Mouse (Mus musculus) neural tube, embryonic 13.5 days (tissue): ENCODE measurements at regions not wholly inside any gene's neighbourhood (a gene's known extent, or its start where the extent isn't known, plus 50 kb on each side); places are given as distances from the start of the nearest gene placed in this dataset.

ENCODE experiments used
- ATAC-seq: fragments of 200-750 bp; cut with Nextera tagmentation; 2 replicates; pipeline ENCODE4 v1.8.0; 2017; ENCODE audit warnings: low read depth, mild to moderate bottlenecking, moderate TSS enrichment, moderate library complexity
- H3K27ac ChIP-seq: fragments of 300-500 bp; sonication (generic); replicated peaks from 2 replicates; pipeline ENCODE4 v1.5.1; 2015; ENCODE audit warnings: moderate library complexity, mild to moderate bottlenecking, inconsistent platforms
- H3K27me3 ChIP-seq: fragments of 300-500 bp; sonication (generic); 2 replicates; pipeline ENCODE4 v1.6.1; 2015; ENCODE audit warnings: mild to moderate bottlenecking, inconsistent platforms
- H3K36me3 ChIP-seq: fragments of 300-500 bp; sonication (generic); 2 replicates; pipeline ENCODE4 v1.6.1; 2015; ENCODE audit warnings: mild to moderate bottlenecking, inconsistent platforms
- H3K4me1 ChIP-seq: fragments of 300-500 bp; sonication (generic); replicated peaks from 2 replicates; pipeline ENCODE4 v1.6.1; 2015; ENCODE audit warnings: inconsistent platforms
- H3K4me2 ChIP-seq: fragments of 300-500 bp; sonication (generic); 2 replicates; pipeline ENCODE4 v1.6.1; 2015; ENCODE audit warnings: inconsistent platforms, mild to moderate bottlenecking, moderate library complexity
- H3K4me3 ChIP-seq: fragments of 300-500 bp; sonication (generic); 2 replicates; pipeline ENCODE4 v1.5.1; 2015; ENCODE audit warnings: mild to moderate bottlenecking, inconsistent platforms
- H3K9ac ChIP-seq: fragments of 300-500 bp; sonication (generic); 2 replicates; pipeline ENCODE4 v1.6.1; 2015; ENCODE audit warnings: moderate library complexity, mild to moderate bottlenecking, inconsistent platforms
- H3K9me3 ChIP-seq: fragments of 300-500 bp; sonication (generic); 2 replicates; pipeline ENCODE4 v1.6.1; 2016; ENCODE audit warnings: inconsistent platforms
- WGBS: fragments of 180-500 bp; shearing (Covaris S2); methylation state at CpG from one replicate; pipeline ENCODE4 v1.1.7; 2015; 5-methylcytosine and 5-hydroxymethylcytosine counted together

DNA sequence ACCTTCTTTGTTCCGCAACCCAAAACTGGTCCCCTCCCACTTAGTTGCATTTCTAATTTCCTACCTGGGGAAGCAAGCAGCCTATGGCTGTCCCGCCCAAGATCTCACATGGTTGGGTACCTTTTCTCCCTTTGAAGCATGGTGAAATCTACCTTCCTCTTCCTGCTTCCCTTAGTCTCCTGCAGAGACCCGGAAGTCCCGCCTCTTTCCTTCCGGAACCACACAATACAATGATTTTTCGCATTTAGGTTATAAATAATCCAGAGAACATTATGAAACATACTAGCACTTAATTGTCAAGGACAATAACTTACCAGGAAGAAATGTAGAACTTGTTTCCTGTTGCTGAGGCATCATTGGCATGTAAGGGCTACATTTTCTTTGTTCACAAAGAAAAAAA lies 58.8 kb downstream of the 1700009N14Rik start:
- Histone ChIP-seq H3K4me2 (no peak overlapping the region), H3K4me3 (no peak overlapping the region), H3K27ac (no peak overlapping the region), H3K27me3 (no peaks in the 10 kb centered on the region), H3K36me3 (no peaks in the 10 kb centered on the region), H3K9me3 (no peaks in the 10 kb centered on the region), H3K4me1 (no peaks in the 10 kb centered on the region), H3K9ac (no peak overlapping the region)
- 93% methylated on average over 6 of the region's 6 CpGs for WGBS
- no peak for ATAC-seq

DNA sequence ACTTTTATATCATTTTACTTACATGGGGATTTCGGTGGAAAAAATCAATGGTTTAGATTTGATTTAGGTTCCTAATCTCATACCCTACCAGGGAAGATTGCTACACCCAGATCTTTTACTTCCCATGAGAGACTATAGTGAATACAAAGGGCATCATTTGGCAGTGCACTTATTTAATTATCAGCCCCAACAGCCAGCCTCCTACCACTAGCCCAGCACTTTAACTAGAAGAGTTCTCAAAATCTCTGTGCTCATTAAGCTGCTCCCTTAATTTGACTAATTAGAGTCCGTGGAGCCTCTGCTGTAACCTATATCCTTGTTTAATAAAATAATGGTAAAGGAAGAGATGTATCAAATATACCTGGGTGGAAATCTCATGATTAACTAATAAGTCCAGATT lies 77.4 kb downstream of the 1700009N14Rik start:
- 70% methylated on average over 2 of the region's 2 CpGs for WGBS
- Histone ChIP-seq H3K4me3 (no peak overlapping the region), H3K9me3 (no peaks in the 10 kb centered on the region)

DNA sequence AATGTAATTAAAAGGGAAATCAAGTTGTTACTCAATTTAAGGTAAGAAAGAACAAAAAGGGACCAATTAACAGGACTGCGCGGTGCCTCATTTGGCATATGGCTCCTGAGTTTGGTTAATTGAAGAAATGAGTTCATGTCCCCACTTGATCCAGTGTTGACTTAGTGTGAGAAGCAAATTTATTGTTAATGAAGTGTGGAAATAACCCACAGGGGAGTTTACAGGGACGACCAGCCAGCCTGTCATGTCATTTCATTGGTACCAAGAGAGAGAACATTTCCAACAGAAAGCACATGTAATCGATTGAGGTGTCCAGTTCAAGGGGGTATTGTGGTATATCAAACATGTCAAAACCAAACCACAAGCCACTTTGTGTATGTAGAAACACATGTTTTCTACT lies 78.6 kb downstream of the 1700009N14Rik start:
- Histone ChIP-seq H3K9ac (no peak overlapping the region), H3K4me3 (no peak overlapping the region), H3K36me3 (no peaks in the 10 kb centered on the region), H3K9me3 (no peaks in the 10 kb centered on the region), H3K4me1 (no peaks in the 10 kb centered on the region), H3K27ac (no peak overlapping the region), H3K27me3 (no peaks in the 10 kb centered on the region), H3K4me2 (no peak overlapping the region)
- ATAC-seq: no peak
- WGBS: 38% methylated on average over 4 of the region's 4 CpGs

More for the DNA sequence above, 77.4 kb downstream of the 1700009N14Rik start:
- H3K4me1 ChIP-seq: no peaks in the 10 kb centered on the region
- no peak overlapping the region for H3K9ac ChIP-seq
- no peak for ATAC-seq
- H3K4me2 ChIP-seq: no peak overlapping the region
- H3K36me3 ChIP-seq: no peaks in the 10 kb centered on the region
- H3K27ac ChIP-seq: no peak overlapping the region
- H3K27me3 ChIP-seq: no peaks in the 10 kb centered on the region

DNA sequence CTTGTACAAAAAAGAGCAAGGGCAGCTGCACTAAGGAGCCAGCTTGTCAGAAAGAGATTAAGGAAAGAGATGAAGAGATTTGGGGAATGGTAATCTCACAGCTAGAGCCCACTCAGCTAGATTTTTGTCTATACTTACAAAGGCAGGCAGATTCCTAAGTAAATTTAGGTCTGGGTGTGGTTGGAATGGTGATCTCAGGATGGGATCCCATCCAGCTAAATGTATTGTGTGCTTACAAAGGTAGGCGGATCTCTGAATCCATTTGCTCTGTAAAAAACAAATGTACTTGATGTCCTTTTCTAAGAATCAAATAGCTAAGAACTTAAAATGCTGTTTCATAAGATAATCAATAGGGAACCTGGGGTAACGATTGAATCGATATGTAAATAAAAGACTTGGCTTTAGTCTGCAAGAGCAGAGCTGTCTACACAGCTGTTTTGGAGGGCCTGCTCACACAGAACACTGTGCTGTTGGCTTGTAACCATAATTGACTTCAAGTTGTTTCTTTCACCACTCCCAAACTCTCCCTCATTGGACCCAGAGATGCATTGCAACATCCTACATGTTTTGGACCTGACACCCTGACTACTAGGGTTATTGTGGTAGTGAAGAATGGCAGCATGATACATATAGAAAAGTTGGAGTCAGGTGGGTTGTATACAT lies 106.1 kb downstream of the 1700009N14Rik start:
- H3K9me3 ChIP-seq: no peaks in the 10 kb centered on the region
- H3K4me1 ChIP-seq: no peaks in the 10 kb centered on the region
- no peaks in the 10 kb centered on the region for H3K27me3 ChIP-seq
- no peak overlapping the region for H3K27ac ChIP-seq
- ATAC-seq: no peak
- H3K4me3 ChIP-seq: no peak overlapping the region
- H3K4me2 ChIP-seq: no peak overlapping the region
- H3K36me3 ChIP-seq: no peaks in the 10 kb centered on the region
- H3K9ac ChIP-seq: no peak overlapping the region
- WGBS: 89% methylated on average over 3 of the region's 3 CpGs

DNA sequence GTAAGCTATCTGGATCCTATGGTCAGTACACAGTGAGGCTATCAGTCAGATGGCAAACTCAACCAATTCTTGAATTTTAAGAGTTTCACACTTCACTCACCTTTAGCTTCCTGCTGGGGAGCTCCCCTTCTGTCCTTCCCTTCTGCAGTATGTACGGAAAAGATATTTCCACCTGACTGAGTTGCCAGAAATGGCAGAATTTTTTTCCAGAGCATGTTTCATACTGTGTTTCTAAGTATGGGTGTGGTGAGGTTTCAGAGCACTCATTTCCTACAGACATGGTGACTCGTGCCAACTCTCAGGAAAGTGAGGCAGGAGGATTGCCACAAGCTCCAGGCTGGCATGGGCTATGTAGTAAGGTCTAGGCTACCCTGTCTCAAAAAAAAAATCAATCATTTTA lies 147.3 kb downstream of the 1700009N14Rik start:
- no peak overlapping the region for H3K9ac ChIP-seq
- H3K4me3 ChIP-seq: no peak overlapping the region
- 79% methylated on average over 2 of the region's 2 CpGs for WGBS
- no peak for ATAC-seq
- no peaks in the 10 kb centered on the region for H3K9me3 ChIP-seq
- no peaks in the 10 kb centered on the region for H3K36me3 ChIP-seq
- H3K27ac ChIP-seq: no peak overlapping the region
- H3K4me1 ChIP-seq: no peaks in the 10 kb centered on the region
- H3K4me2 ChIP-seq: no peak overlapping the region
- H3K27me3 ChIP-seq: no peaks in the 10 kb centered on the region

DNA sequence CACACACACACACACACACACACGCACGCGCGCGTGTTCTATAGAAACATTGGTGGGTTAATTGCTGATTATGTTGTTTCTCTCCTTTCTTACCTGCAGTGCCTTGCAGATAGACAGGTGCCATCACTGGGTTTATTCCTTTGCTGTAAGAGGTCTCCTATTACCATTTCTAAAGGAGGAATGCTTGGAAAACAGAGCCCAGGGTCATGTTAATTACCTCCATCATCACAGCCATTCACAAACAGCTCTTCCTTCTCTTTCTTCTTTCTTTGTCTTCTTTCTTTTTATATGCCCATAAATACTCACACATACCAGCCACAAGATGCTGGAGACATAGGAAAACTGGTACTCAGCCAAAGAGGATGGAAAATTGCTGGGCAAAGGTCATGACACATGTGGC lies 155.0 kb downstream of the 1700009N14Rik start:
- H3K9me3 ChIP-seq: no peaks in the 10 kb centered on the region
- no peak overlapping the region for H3K9ac ChIP-seq
- H3K27ac ChIP-seq: no peak overlapping the region
- H3K4me3 ChIP-seq: no peak overlapping the region
- no peaks in the 10 kb centered on the region for H3K36me3 ChIP-seq
- H3K27me3 ChIP-seq: no peaks in the 10 kb centered on the region
- no peak for ATAC-seq
- H3K4me1 ChIP-seq: no peaks in the 10 kb centered on the region
- no peak overlapping the region for H3K4me2 ChIP-seq
- 88% methylated on average over 5 of the region's 5 CpGs for WGBS

DNA sequence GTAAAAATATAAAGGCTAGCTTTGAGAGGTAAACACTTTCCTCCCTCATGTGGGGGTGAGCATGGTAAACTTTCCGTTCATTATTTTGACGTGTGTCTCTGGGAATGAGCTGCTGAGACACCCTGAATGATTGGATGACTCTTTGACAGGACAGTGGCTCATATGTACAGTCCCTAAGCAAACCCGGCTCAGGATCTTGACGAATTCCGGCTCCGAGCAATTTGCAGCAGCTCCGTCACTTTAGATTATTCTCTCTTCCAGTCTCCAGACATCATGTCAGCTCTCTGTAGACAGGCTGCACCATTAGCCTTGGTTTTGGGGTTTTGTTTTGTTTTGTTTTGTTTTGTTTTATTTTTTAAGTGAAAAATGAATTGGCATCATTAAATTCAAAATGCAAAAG lies 194.0 kb downstream of the 1700009N14Rik start:
- no peaks in the 10 kb centered on the region for H3K36me3 ChIP-seq
- no peaks in the 10 kb centered on the region for H3K4me1 ChIP-seq
- no peak overlapping the region for H3K4me3 ChIP-seq
- H3K4me2 ChIP-seq: no peak overlapping the region
- H3K27ac ChIP-seq: no peak overlapping the region
- 90% methylated on average over 7 of the region's 7 CpGs for WGBS
- no peak overlapping the region for H3K9ac ChIP-seq
- H3K27me3 ChIP-seq: no peaks in the 10 kb centered on the region
- ATAC-seq: no peak
- no peaks in the 10 kb centered on the region for H3K9me3 ChIP-seq

DNA sequence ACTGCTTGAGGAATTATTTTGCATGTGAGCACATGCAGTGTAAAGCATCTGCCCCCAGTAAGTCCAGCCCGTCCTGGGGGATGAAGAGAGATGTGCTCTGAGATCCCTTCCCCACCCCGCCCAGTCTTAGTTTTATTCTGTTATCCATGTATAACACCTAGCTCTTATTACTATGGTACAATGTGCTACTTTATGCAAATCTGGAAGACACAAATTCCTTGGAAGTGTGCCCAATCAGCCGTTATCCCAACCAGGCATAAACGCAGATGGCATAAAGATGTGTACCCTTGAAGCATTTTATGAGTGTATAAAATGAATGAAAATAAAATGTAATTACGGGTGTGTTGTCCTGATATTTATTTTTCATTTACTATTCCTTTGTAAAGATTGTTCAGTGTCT lies 194.8 kb downstream of the 1700009N14Rik start:
- Histone ChIP-seq H3K4me3 (no peak overlapping the region), H3K9ac (no peak overlapping the region), H3K36me3 (no peaks in the 10 kb centered on the region), H3K27me3 (no peaks in the 10 kb centered on the region), H3K27ac (no peak overlapping the region), H3K4me1 (no peaks in the 10 kb centered on the region), H3K9me3 (no peaks in the 10 kb centered on the region), H3K4me2 (no peak overlapping the region)
- no peak for ATAC-seq
- WGBS: 71% methylated on average over 5 of the region's 5 CpGs

DNA sequence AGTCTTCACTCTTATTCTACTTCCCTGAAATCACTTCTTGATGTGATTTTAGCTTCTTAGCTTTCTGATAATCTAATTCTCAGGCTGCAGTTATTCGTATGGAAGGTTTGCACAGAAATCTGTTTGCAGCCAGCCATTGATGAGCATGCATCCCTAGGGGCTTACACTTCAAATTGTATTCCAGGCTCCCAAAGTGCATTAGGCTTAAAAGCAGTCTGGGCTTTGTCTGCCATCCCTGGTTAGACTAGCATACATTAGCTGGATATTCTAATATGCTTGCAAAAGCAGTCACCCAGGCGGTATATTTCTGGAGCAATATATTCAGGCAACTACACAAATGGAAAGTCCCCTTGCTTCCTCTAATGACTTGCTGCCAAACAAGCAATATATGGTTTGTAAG lies 210.4 kb downstream of the 1700009N14Rik start:
- 72% methylated on average over 2 of the region's 2 CpGs for WGBS
- Histone ChIP-seq H3K4me2 (no peak overlapping the region), H3K4me3 (no peak overlapping the region), H3K27me3 (no peaks in the 10 kb centered on the region), H3K9ac (no peak overlapping the region), H3K4me1 (no peaks in the 10 kb centered on the region), H3K9me3 (no peaks in the 10 kb centered on the region), H3K27ac (peak overlapping the region; percentile 28; the same call in 1 of the 2 replicates), H3K36me3 (no peaks in the 10 kb centered on the region)
- ATAC-seq: no peak

DNA sequence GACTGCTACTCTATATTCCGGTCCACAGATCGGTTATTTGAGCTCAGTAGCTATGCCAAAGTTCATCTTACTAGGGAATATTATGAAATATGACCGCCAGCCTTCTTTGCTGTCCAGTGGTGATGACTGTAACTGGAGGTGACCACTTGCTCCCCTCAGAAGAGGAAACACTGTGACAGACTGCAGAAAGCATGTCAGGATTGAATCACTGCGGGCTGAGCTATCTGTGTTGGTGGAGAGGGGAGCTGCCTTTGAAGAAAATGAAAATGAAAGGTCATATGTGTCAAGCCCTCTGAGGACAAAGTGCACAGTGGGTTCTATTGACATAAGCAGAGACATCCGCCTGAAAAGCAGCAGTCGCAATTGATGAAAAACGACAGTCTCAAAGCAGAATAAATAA lies 222.5 kb downstream of the 1700009N14Rik start:
- H3K4me3 ChIP-seq: no peak overlapping the region
- no peak overlapping the region for H3K27ac ChIP-seq
- no peaks in the 10 kb centered on the region for H3K36me3 ChIP-seq
- H3K9me3 ChIP-seq: no peaks in the 10 kb centered on the region
- no peaks in the 10 kb centered on the region for H3K27me3 ChIP-seq
- no peak for ATAC-seq
- H3K4me2 ChIP-seq: no peak overlapping the region
- H3K9ac ChIP-seq: no peak overlapping the region
- WGBS: 76% methylated on average over 7 of the region's 7 CpGs
- no peaks in the 10 kb centered on the region for H3K4me1 ChIP-seq

DNA sequence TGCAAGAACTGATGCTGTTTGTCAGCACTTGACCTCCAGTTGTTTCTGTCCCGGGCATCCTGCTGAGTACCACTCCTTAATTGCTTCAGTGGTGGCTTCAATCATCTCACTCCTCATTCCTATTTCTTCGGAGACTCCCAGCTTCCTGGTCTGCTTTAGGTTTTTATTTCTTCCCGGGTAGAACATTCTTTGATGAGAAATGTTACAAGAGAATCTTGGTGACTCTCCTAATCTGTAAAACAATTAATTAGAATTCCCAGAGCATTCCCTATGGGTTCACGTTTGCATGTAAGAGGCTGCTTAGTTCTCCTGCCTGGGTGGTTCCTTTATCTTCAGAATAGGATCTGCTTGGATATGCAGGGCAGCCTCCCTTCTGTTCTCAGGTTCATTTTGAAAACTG lies 245.1 kb downstream of the 1700009N14Rik start:
- Histone ChIP-seq H3K9ac (no peak overlapping the region), H3K4me3 (no peak overlapping the region), H3K4me2 (no peak overlapping the region), H3K27ac (no peak overlapping the region), H3K9me3 (no peaks in the 10 kb centered on the region), H3K27me3 (no peaks in the 10 kb centered on the region), H3K36me3 (no peaks in the 10 kb centered on the region), H3K4me1 (peaks cover 10% of the 10 kb centered on the region)
- 20% methylated on average over 4 of the region's 4 CpGs for WGBS
- ATAC-seq: no peak

DNA sequence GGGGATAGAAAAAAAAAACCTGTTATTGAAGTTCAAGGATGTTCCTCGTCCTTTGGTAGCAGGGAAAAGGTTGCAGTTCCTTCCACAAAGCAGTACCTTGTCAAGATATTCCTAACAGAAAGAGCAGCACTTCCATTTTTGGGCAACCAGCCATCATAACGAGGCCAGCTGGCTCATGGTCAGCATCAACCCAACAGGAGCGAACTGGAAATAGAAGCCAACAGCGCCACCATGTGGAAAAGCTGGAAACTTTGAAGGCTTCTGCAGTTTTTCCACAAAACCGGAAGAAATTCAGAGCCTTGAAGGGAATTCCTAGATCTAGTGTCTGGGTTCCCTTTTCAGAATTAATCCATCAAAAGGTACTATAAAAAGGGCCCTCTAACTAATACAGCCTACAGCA lies 247.5 kb downstream of the 1700009N14Rik start:
- Histone ChIP-seq H3K4me2 (no peak overlapping the region), H3K27ac (no peak overlapping the region), H3K4me1 (peaks cover 10% of the 10 kb centered on the region), H3K4me3 (no peak overlapping the region), H3K9me3 (no peaks in the 10 kb centered on the region), H3K27me3 (no peaks in the 10 kb centered on the region), H3K36me3 (no peaks in the 10 kb centered on the region), H3K9ac (no peak overlapping the region)
- WGBS: 47% methylated on average over 5 of the region's 5 CpGs
- ATAC-seq: no peak

DNA sequence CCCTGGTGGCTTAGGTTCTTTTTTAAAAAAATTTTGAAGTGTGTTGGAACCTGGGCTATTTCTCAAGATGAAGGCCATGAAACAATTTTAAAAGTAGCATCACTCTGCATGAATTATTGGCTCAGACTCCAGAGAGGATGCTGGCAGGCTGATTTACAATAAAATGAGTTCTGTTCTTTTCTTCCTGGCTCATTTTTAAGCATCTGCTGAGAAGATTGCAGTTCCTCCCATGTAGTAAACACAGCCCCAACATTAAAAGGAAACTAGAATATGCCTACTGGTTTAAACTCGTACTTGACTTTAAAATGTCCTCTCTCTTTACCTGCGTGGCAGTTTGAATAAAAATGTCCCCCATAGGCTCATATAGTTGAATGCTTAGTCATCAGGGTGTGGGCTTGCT lies 249.3 kb downstream of the 1700009N14Rik start:
- ATAC-seq: no peak
- H3K4me2 ChIP-seq: no peak overlapping the region
- no peaks in the 10 kb centered on the region for H3K9me3 ChIP-seq
- H3K36me3 ChIP-seq: no peaks in the 10 kb centered on the region
- H3K27me3 ChIP-seq: no peaks in the 10 kb centered on the region
- peaks cover 10% of the 10 kb centered on the region for H3K4me1 ChIP-seq
- no peak overlapping the region for H3K9ac ChIP-seq
- 83% methylated on average over 2 of the region's 2 CpGs for WGBS
- no peak overlapping the region for H3K27ac ChIP-seq
- no peak overlapping the region for H3K4me3 ChIP-seq
